Mouse (Mus musculus) mature B cell (primary cell): ENCODE measurements around the gene E130311K13Rik.

Source experiments
- in situ Hi-C: fragments of 300-500 bp; cut with MboI; formaldehyde crosslinking; loops from 2 replicates; pipeline ENCODE4 v1.14.3; 2019

Gene E130311K13Rik

GRCm38 (mm10) chr3:63895786-63896185 is 33.5 kb downstream of the E130311K13Rik start:
- in situ Hi-C loops, result no loop called here

- in situ Hi-C loops, result no loop called here
Measured at GRCm38 (mm10) chr3:63893677-63894076, 35.6 kb downstream of the E130311K13Rik start.

- in situ Hi-C loops, result no loop called here
Measured at GRCm38 (mm10) chr3:63892154-63892553, 37.1 kb downstream of the E130311K13Rik start.

- in situ Hi-C loops, result no loop called here
Measured at GRCm38 (mm10) chr3:63881065-63881464, 48.2 kb downstream of the E130311K13Rik start.

GRCm38 (mm10) chr3:63878995-63879666 is 50.1 kb downstream of the E130311K13Rik start:
- in situ Hi-C loops, result no loop called here

- in situ Hi-C loops, result no loop called here
Measured at GRCm38 (mm10) chr3:63872818-63873217, 56.5 kb downstream of the E130311K13Rik start.

GRCm38 (mm10) chr3:63871249-63871648 is 58.0 kb downstream of the E130311K13Rik start:
- in situ Hi-C loops, result no loop called here

GRCm38 (mm10) chr3:63868285-63868684 is 61.0 kb downstream of the E130311K13Rik start:
- in situ Hi-C loops, result no loop called here

- in situ Hi-C loops, result no loop called here
Measured at GRCm38 (mm10) chr3:63865069-63865468, 64.2 kb downstream of the E130311K13Rik start.
